Mouse (Mus musculus): Measurements from ENCODE around the gene Cars2.
"Not testable (repeated sequence)": the region's sequence is repeated elsewhere in the genome, so short reads cannot be mapped to it uniquely, and the experiment has no call there.

Cars2 gene

GRCm38 (mm10) chr8:11470694-11471093 lies 79.9 kb downstream of the Cars2 start:
- DNase-seq: no peak

- peak; percentile 40 for DNase-seq
Measured at GRCm38 (mm10) chr8:11469095-11469494, 81.5 kb downstream of the Cars2 start.

- not testable (repeated sequence) for DNase-seq
Measured at GRCm38 (mm10) chr8:11466528-11466927, 84.1 kb downstream of the Cars2 start.

GRCm38 (mm10) chr8:11465619-11466018 lies 85.0 kb downstream of the Cars2 start:
- no peak for DNase-seq

- DNase-seq: no peak
Measured at GRCm38 (mm10) chr8:11464707-11464964, 85.9 kb downstream of the Cars2 start.

Data from liver (tissue).